Mouse (Mus musculus) kidney, postnatal 0 days (tissue): ENCODE measurements around the gene Fgfr2. TPM values are rescaled to one million over a fixed set of nuclear protein-coding genes. Genes with fewer than 3 reads are reported as not detected.
A peak's percentile ranks its signal among the peaks of the same experiment; 100 is the strongest.
"Not testable (repeated sequence)": the region's sequence is repeated elsewhere in the genome, so short reads cannot be mapped to it uniquely, and the experiment has no call there.

Experiments
- ATAC-seq: fragments of 200-750 bp; cut with Nextera tagmentation; replicated peaks from 2 replicates; pipeline ENCODE4 v1.8.0; 2017; ENCODE audit warnings: low read depth, moderate number of reproducible peaks, moderate TSS enrichment, moderate library complexity; ENCODE audit not compliant: low FRiP score
- DNase-seq: peaks from one replicate; pipeline ENCODE4 v3.0.0-alpha.2; 2016; ENCODE audit warnings: low spot score
- H3K27ac ChIP-seq: fragments of 300-500 bp; sonication (generic); 2 replicates; pipeline ENCODE4 v1.5.1; 2014; ENCODE audit warnings: mild to moderate bottlenecking
- H3K27me3 ChIP-seq: fragments of 300-500 bp; sonication (generic); 2 replicates; pipeline ENCODE4 v1.6.1; 2014; ENCODE audit warnings: low read length, mixed read lengths; ENCODE audit not compliant: insufficient read depth
- H3K36me3 ChIP-seq: fragments of 300-500 bp; sonication (generic); 2 replicates; pipeline ENCODE4 v1.6.1; 2014; ENCODE audit warnings: low read length, mixed read lengths; ENCODE audit not compliant: insufficient read depth
- H3K4me1 ChIP-seq: fragments of 300-500 bp; sonication (generic); replicated peaks from 2 replicates; pipeline ENCODE4 v1.6.1; 2014; ENCODE audit warnings: antibody characterized with exemption, low read length, mixed read lengths; ENCODE audit not compliant: insufficient read depth
- H3K4me2 ChIP-seq: fragments of 300-500 bp; sonication (generic); 2 replicates; pipeline ENCODE4 v1.6.1; 2014; ENCODE audit warnings: mild to moderate bottlenecking, low read length, moderate library complexity, mixed read lengths
- H3K4me3 ChIP-seq: fragments of 300-500 bp; sonication (generic); replicated peaks from 2 replicates; pipeline ENCODE4 v1.5.1; 2014; ENCODE audit warnings: low read depth, low read length
- H3K9ac ChIP-seq: fragments of 300-500 bp; sonication (generic); 2 replicates; pipeline ENCODE4 v1.6.1; 2014; ENCODE audit warnings: low read depth, low read length
- H3K9me3 ChIP-seq: fragments of 300-500 bp; sonication (generic); replicated peaks from 2 replicates; pipeline ENCODE4 v1.6.1; 2016; ENCODE audit warnings: low read length, inconsistent platforms, mixed read lengths
- CTCF ChIP-seq: IDR thresholded peaks from 2 replicates; pipeline ENCODE4 v1.5.1; 2016; ENCODE audit warnings: antibody characterized with exemption, low read depth, mild to moderate bottlenecking, moderate library complexity
- WGBS: fragments of 180-500 bp; shearing (Covaris S2); extraction: QIAGEN DNeasy Blood & Tissue Kit; methylation state at CpG from one replicate; pipeline ENCODE4 v1.1.7; 2014; 5-methylcytosine and 5-hydroxymethylcytosine counted together
- polyA plus RNA-seq: library from polyadenylated mRNA; unstranded; fragments of >200 nt; fragmentation: Nextera tagmentation; extraction: Ambion mirVana; gene quantifications from 2 replicates; pipeline ENCODE4 v1.2.1, GENCODE M21; 2015

The Fgfr2 gene
- polyA plus RNA-seq, 1 experiment from 2014 or later, result 79.8 TPM

GRCm38 (mm10) chr7:130503006-130503405 is 2620.1 kb downstream of the Fgfr2 start:
- H3K4me2 ChIP-seq, result no peak overlapping the region
- H3K27ac ChIP-seq, result no peak overlapping the region
- no peak overlapping the region for H3K4me3 ChIP-seq
- ATAC-seq, result no peak
- no peak for TF ChIP-seq CTCF
- H3K27me3 ChIP-seq, result no peaks in the 10 kb centered on the region
- no peaks in the 10 kb centered on the region for H3K9me3 ChIP-seq
- WGBS, result 97% methylated on average over 5 of the region's 5 CpGs
- H3K9ac ChIP-seq, result no peak overlapping the region
- H3K36me3 ChIP-seq, result peaks cover 41% of the 10 kb centered on the region; the same call in 1 of the 2 replicates
- H3K4me1 ChIP-seq, result no peaks in the 10 kb centered on the region
- no peak for DNase-seq

- WGBS, result 56% methylated on average over 1 of the region's 1 CpGs
- no peak overlapping the region for H3K4me3 ChIP-seq
- H3K9ac ChIP-seq, result no peak overlapping the region
- H3K27me3 ChIP-seq, result no peaks in the 10 kb centered on the region
- no peak overlapping the region for H3K4me2 ChIP-seq
- no peak overlapping the region for H3K27ac ChIP-seq
- no peak for DNase-seq
- peaks cover 32% of the 10 kb centered on the region; the same call in 1 of the 2 replicates for H3K36me3 ChIP-seq
- ATAC-seq, result no peak
- no peaks in the 10 kb centered on the region for H3K9me3 ChIP-seq
- H3K4me1 ChIP-seq, result no peaks in the 10 kb centered on the region
- no peak for TF ChIP-seq CTCF
These were observed 2621.7 kb downstream of the Fgfr2 start for GRCm38 (mm10) chr7:130501499-130501898.

GRCm38 (mm10) chr7:130493346-130493745 is 2629.8 kb downstream of the Fgfr2 start:
- H3K4me3 ChIP-seq, result no peak overlapping the region
- ATAC-seq (no peak), DNase-seq (no peak)
- H3K36me3 ChIP-seq, result 0 out of 2 replicates have a peak, but pooled peaks cover 5% of the 10 kb centered on the region
- H3K27me3 ChIP-seq, result no peaks in the 10 kb centered on the region
- H3K9ac ChIP-seq, result no peak overlapping the region
- no peak for TF ChIP-seq CTCF
- H3K9me3 ChIP-seq, result no peaks in the 10 kb centered on the region
- H3K4me1 ChIP-seq, result no peaks in the 10 kb centered on the region
- 78% methylated on average over 3 of the region's 3 CpGs for WGBS
- H3K27ac ChIP-seq, result no peak overlapping the region
- no peak overlapping the region for H3K4me2 ChIP-seq

GRCm38 (mm10) chr7:130492026-130492425 is 2631.1 kb downstream of the Fgfr2 start:
- Histone ChIP-seq H3K36me3 (0 out of 2 replicates have a peak, but pooled peaks cover 3% of the 10 kb centered on the region), H3K9me3 (no peaks in the 10 kb centered on the region), H3K27me3 (no peaks in the 10 kb centered on the region), H3K4me2 (no peak overlapping the region), H3K9ac (no peak overlapping the region), H3K27ac (no peak overlapping the region), H3K4me1 (no peaks in the 10 kb centered on the region), H3K4me3 (no peak overlapping the region)
- DNase-seq, result no peak
- TF ChIP-seq CTCF, result no peak
- no peak for ATAC-seq

- H3K4me3 ChIP-seq, H3K27me3 ChIP-seq, H3K9me3 ChIP-seq, H3K9ac ChIP-seq, H3K4me2 ChIP-seq, H3K27ac ChIP-seq, H3K4me1 ChIP-seq, DNase-seq, ATAC-seq, H3K36me3 ChIP-seq: not testable (repeated sequence)
- 93% methylated on average over 3 of the region's 3 CpGs for WGBS
- peak; percentile 36 for TF ChIP-seq CTCF
These were observed 2644.1 kb downstream of the Fgfr2 start for GRCm38 (mm10) chr7:130479003-130479402.

GRCm38 (mm10) chr7:130475970-130476369 is 2647.2 kb downstream of the Fgfr2 start:
- Histone ChIP-seq H3K36me3 (peaks cover 5% of the 10 kb centered on the region; the same call in 1 of the 2 replicates), H3K27me3 (no peaks in the 10 kb centered on the region), H3K27ac (no peak overlapping the region), H3K4me1 (0 out of 2 replicates have a peak, but pooled peaks cover 2% of the 10 kb centered on the region), H3K4me2 (no peak overlapping the region), H3K4me3 (no peak overlapping the region), H3K9ac (no peak overlapping the region), H3K9me3 (no peaks in the 10 kb centered on the region)
- DNase-seq, result peak; percentile 90
- peak; percentile 98 for TF ChIP-seq CTCF
- 0 out of 2 replicates have a peak, but pooled peaks have one; percentile 61 for ATAC-seq
- 13% methylated on average over 2 of the region's 2 CpGs for WGBS

GRCm38 (mm10) chr7:130473881-130474280 is 2649.3 kb downstream of the Fgfr2 start:
- no peak overlapping the region for H3K27ac ChIP-seq
- H3K9ac ChIP-seq, result no peak overlapping the region
- TF ChIP-seq CTCF, result no peak
- 0 out of 2 replicates have a peak, but pooled peaks cover 4% of the 10 kb centered on the region for H3K4me1 ChIP-seq
- H3K27me3 ChIP-seq, result no peaks in the 10 kb centered on the region
- no peaks in the 10 kb centered on the region; the same call in 1 of the 2 replicates for H3K36me3 ChIP-seq
- no peak overlapping the region for H3K4me3 ChIP-seq
- no peak for ATAC-seq
- H3K9me3 ChIP-seq, result no peaks in the 10 kb centered on the region
- WGBS, result 78% methylated on average over 3 of the region's 3 CpGs
- no peak overlapping the region for H3K4me2 ChIP-seq
- DNase-seq, result no peak
